Mouse (Mus musculus) right cerebral cortex, postnatal 4 days (tissue): Measurements from ENCODE around the gene 3425401B19Rik.

Experiments used
- DNase-seq: peaks from one replicate; pipeline ENCODE4 v3.0.0-alpha.2; 2022

The 3425401B19Rik gene

GRCm38 (mm10) chr14:32638485-32638884, 46.6 kb downstream of the 3425401B19Rik start:
- no peak for DNase-seq

- no peak for DNase-seq
These were observed 50.9 kb downstream of the 3425401B19Rik start for GRCm38 (mm10) chr14:32634015-32634682.

GRCm38 (mm10) chr14:32632908-32633600, 52.0 kb downstream of the 3425401B19Rik start:
- no peak for DNase-seq

DNA sequence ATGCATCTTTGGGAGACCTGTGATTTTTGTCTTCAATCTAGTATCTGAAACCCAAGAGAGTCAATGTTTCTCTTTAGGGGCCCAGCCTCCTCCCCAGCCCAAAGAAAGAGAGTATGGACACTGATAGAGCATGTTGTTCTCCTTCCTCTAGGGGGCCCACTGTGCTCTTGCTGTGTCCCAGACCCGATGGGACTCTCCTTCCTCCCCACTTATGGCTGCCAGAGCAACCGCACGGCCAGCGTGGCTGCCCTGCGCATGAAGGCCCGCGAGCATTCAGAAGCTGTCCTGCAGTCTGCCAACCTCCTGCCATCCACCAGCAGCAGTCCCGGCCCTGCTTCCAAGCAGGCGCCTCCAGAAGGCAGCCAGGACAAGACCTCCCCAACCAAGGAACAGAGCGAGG, 56.5 kb downstream of the 3425401B19Rik start:
- DNase-seq, result no peak

DNA sequence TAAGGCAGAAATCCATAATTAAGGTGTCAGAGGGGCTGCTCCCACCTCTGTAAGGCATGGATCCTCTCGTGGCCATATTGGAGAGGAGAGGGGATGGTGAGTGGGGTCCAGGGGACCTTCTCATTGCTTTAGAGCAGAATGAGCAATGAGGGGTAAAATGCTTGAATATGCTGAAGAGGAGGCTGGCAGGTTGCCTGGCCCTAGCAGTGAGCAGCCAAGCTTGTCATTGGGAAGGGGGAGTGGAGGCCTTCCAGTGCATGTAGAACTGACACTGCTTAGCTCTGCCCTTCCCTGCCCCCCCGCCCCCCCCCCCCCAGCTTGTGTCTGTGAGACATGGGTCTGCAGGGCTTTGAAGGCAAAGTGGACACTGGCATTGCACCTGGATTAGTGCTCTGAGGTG, 57.8 kb downstream of the 3425401B19Rik start:
- peak; percentile 13 for DNase-seq

DNA sequence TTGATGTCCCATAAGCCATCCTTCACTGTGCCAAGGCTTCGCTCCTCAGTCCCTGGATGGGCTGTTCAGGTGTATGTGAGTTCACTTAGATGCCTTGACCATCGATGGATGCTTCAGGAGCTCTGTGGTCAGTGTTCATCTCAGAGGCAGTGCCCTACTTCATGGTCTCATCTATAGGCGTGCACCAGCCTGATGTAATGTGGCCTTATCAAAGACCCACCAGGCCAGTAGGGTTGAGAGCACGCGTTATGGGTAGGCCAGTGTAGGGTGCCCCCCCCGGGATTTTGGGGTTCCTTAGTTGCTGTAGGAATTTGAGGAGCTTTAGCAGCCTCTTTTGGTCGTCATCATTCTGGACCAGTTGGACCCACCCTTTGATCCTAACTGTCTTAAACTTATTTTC, 60.3 kb downstream of the 3425401B19Rik start:
- no peak for DNase-seq

DNA sequence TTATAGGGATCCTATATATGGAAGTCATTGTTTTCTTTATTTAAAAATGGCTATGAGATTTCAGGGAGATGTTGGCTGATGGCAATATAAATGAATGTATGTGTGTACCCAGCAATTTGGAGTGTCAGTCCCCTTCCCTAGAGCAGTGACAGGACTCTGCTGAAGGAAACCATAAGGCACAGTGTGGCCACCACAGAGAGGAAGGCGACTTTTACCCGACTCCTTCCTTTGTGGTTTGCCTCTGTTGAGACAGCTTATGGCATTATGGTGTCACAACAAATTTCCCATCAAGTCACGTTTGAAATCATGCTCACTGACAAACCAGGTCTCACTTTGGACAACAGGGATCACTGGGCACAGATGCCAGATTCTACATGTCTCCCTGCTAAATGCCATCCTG, 60.8 kb downstream of the 3425401B19Rik start:
- DNase-seq, result no peak

DNA sequence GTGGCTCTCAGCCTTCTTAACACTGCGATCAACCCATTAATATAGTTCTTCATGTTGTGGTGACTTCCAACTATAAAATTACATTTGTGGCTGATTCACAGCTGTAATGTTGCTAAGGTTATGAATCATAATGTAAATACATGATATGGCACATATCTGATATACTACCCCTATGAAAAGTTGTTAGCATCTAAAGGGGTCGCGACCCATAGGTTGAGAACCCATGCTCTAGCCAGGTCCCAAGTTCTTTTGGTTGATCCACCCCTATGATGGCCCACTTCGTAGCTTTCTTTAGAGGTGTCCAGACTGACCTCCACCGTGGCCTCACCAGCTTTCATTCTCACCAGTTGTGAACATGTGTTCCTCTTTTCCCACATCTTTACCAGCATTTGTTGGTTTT, 67.8 kb downstream of the 3425401B19Rik start:
- DNase-seq, result no peak

DNA sequence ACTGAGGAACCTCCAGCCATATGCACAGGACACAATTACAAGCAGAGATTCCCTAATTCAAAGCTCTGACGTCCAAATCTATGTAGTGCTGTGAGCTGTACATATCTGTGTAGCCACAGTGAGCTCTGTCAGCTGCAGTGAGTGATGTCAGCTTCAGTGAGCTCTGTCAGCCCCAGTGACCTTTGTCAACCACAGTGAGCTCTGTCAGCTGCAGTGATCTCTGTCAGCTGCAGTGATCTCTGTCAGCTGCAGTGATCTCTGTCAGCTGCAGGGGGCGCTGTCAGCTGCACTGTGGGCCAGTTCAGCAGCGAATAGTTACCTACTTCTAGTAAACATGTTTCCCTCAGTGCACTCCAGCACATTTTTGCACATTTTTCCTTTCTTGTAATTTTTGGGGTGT, 75.7 kb downstream of the 3425401B19Rik start:
- DNase-seq, result peak; percentile 54
